Mouse (Mus musculus) intestine, embryonic 14.5 days (tissue): ENCODE measurements at regions not wholly inside any gene's neighbourhood (a gene's known extent, or its start where the extent isn't known, plus 50 kb on each side); places are given as distances from the start of the nearest gene placed in this dataset.

Experiments
- ATAC-seq: fragments of 200-750 bp; cut with Nextera tagmentation; replicated peaks from 2 replicates; pipeline ENCODE4 v1.8.0; 2017; ENCODE audit warnings: low read depth, moderate number of reproducible peaks, moderate TSS enrichment, moderate library complexity; ENCODE audit not compliant: low FRiP score, low TSS enrichment
- DNase-seq: peaks from one replicate; pipeline ENCODE4 v3.0.0-alpha.2; 2018; ENCODE audit warnings: low spot score
- H3K27ac ChIP-seq: fragments of 300-500 bp; sonication (generic); 2 replicates; pipeline ENCODE4 v1.5.1; 2014; ENCODE audit warnings: low read depth, mild to moderate bottlenecking, control low read depth
- H3K27me3 ChIP-seq: fragments of 300-500 bp; sonication (generic); replicated peaks from 2 replicates; pipeline ENCODE4 v1.6.1; 2014; ENCODE audit warnings: low read length, control low read depth; ENCODE audit not compliant: control insufficient read depth, insufficient read depth
- H3K36me3 ChIP-seq: fragments of 300-500 bp; sonication (generic); 2 replicates; pipeline ENCODE4 v1.6.1; 2014; ENCODE audit warnings: low read length, control low read depth; ENCODE audit not compliant: control insufficient read depth, insufficient read depth
- H3K4me1 ChIP-seq: fragments of 300-500 bp; sonication (generic); replicated peaks from 2 replicates; pipeline ENCODE4 v1.6.1; 2014; ENCODE audit warnings: low read length, control low read depth, mixed read lengths; ENCODE audit not compliant: control insufficient read depth, insufficient read depth
- H3K4me2 ChIP-seq: fragments of 300-500 bp; sonication (generic); 2 replicates; pipeline ENCODE4 v1.6.1; 2014; ENCODE audit warnings: low read length
- H3K4me3 ChIP-seq: fragments of 300-500 bp; sonication (generic); 2 replicates; pipeline ENCODE4 v1.5.1; 2014; ENCODE audit warnings: low read depth, low read length, control low read depth, mixed read lengths
- H3K9ac ChIP-seq: fragments of 300-500 bp; sonication (generic); 2 replicates; pipeline ENCODE4 v1.6.1; 2014; ENCODE audit warnings: mild to moderate bottlenecking, low read length
- H3K9me3 ChIP-seq: fragments of 300-500 bp; sonication (generic); 2 replicates; pipeline ENCODE4 v1.6.1; 2016; ENCODE audit warnings: low read length, control low read depth; ENCODE audit not compliant: control insufficient read depth
- WGBS: fragments of 180-500 bp; shearing (Covaris S2); extraction: QIAGEN DNeasy Blood & Tissue Kit; methylation state at CpG from one replicate; pipeline ENCODE4 v1.1.7; 2014; 5-methylcytosine and 5-hydroxymethylcytosine counted together

DNA sequence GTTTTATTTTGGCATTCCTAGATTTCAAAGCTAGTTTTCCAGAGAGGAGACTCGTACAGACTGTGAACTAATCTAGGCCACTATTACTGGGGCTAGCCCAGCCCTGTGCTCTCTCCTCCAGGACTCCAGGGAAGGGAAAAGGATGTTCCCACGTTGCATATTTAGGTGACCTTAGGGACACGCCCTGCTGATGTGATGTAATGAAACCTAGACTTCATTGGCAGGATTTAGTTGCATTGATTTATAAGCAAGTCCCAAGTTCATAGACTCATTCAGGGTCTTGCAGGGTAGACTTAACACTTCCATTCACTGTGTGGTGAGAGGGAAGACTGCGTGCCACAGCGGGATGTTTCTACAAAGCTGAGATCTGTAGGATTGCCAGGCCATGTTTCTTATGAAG lies 58.0 kb upstream of the Serp2 start:
- 72% methylated on average over 5 of the region's 5 CpGs for WGBS
- Histone ChIP-seq H3K4me1 (peaks cover 10% of the 10 kb centered on the region; the same call in 1 of the 2 replicates), H3K9me3 (no peaks in the 10 kb centered on the region), H3K4me3 (no peak overlapping the region), H3K4me2 (no peak overlapping the region), H3K36me3 (no peaks in the 10 kb centered on the region), H3K27me3 (no peaks in the 10 kb centered on the region), H3K9ac (no peak overlapping the region), H3K27ac (no peak overlapping the region)
- ATAC-seq (no peak), DNase-seq (no peak)

DNA sequence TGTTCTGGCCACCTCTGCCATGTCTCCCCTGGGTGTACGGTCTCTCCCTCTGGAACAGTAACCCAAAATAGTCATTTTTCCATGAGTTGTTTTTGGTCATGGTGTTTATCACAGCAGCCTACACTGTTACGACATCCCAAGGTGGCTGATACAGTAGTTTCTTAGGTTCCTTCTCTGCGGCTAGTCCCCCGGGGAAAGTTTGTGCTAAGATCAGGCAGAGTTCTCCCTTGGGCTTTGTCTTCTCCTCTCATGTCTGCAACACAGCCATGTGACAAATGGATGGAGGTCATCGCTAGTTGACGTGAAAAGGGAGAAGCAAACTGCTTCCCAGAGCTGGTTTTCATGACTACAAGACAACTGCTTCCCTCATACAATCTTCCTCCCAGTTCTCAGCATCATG lies 56.9 kb upstream of the Serp2 start:
- Histone ChIP-seq H3K27ac (no peak overlapping the region), H3K9ac (no peak overlapping the region), H3K4me2 (no peak overlapping the region), H3K36me3 (no peaks in the 10 kb centered on the region), H3K27me3 (no peaks in the 10 kb centered on the region), H3K9me3 (no peaks in the 10 kb centered on the region), H3K4me1 (peaks cover 7% of the 10 kb centered on the region; the same call in 1 of the 2 replicates), H3K4me3 (no peak overlapping the region)
- 94% methylated on average over 6 of the region's 6 CpGs for WGBS
- DNase-seq (no peak), ATAC-seq (no peak)

DNA sequence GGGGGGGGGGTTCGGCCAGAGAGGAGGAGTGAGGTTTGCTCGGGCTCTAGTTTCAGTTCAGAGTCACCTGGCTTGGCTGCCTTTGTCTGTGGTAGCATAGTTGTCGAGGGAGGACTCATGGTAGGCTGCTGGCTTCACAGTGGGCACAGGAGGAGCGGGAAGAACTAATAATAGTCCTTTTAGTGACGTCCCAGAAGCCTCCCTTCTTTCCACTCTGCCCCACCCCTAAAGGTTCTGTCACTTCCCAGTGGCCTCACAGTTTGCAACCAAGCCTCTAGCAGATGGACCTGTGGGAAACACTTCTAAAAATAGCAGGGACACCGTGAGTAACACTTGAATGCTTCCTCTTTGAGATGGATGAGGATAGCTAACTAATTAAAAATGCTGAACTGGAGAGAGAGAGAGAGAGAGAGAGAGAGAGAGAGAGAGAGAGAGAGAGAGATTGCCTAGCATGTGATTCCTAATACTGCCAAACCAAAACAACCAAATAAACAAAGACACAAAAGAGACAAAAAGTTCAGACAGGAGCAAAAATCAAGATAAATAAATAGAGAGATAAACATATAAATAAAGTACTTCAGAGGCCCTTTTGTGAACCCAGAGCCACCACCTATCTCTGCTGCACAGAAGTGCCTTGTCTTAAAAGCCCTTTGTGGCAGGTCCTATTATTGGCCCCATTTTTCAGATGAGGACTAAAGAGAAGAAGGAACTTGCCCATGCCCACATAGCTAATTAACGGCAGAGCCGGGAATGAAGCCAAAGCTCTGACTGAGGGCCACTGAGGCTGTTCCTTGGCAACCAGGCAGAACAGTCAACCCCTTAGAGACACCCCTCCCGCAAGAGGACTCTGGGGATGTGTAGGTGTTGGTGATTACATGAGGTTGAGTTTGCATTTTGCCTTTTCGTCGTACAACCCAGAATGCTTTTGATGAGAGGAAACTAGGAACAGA lies 54.0 kb upstream of the Serp2 start:
- H3K27me3 ChIP-seq = no peaks in the 10 kb centered on the region
- no peak overlapping the region for H3K4me3 ChIP-seq
- no peak overlapping the region for H3K4me2 ChIP-seq
- no peaks in the 10 kb centered on the region for H3K36me3 ChIP-seq
- DNase-seq (no peak), ATAC-seq (no peak)
- no peak overlapping the region for H3K9ac ChIP-seq
- WGBS = 50% methylated on average over 11 of the region's 11 CpGs
- H3K4me1 ChIP-seq = no peaks in the 10 kb centered on the region
- H3K9me3 ChIP-seq = no peaks in the 10 kb centered on the region
- H3K27ac ChIP-seq = no peak overlapping the region
